Mouse (Mus musculus) liver, postnatal 0 days (tissue): Measurements from ENCODE around the gene Olfr1427.
"Not testable (repeated sequence)": the region's sequence is repeated elsewhere in the genome, so short reads cannot be mapped to it uniquely, and the experiment has no call there.

Experiments
- CTCF ChIP-seq: sonication (generic); IDR thresholded peaks from 2 replicates; pipeline ENCODE4 v1.5.1; 2016; ENCODE audit warnings: antibody characterized with exemption, low read depth
- EP300 ChIP-seq: IDR thresholded peaks from 2 replicates; pipeline ENCODE4 v1.6.1; 2016; ENCODE audit warnings: antibody characterized with exemption, low read depth, mild to moderate bottlenecking

DNA sequence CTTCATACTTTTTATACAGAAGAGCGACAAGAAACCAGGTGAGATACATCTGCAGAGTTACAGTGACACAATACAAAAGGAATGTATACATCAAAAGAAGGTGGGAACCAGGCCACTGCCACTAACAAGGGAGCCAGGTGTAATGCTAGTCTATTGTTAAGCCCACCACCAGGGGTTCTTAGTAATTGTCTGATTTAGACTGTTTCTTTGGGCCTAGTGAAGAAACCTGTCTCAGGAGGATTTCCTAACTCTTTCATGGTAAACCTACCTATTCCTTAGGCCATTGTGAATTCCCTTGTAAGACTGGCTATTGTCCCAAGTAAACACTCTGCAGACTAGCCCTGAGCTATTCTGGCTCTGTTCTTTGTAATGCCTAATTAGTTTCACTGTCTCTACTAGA is 33.6 kb downstream of the Olfr1427 start:
- TF ChIP-seq CTCF, EP300: not testable (repeated sequence)
